Mouse (Mus musculus) forebrain, embryonic 16.5 days (tissue): ENCODE measurements at regions not wholly inside any gene's neighbourhood (a gene's known extent, or its start where the extent isn't known, plus 50 kb on each side); places are given as distances from the start of the nearest gene placed in this dataset.
"Not testable (repeated sequence)": the region's sequence is repeated elsewhere in the genome, so short reads cannot be mapped to it uniquely, and the experiment has no call there.

Source experiments
- ATAC-seq: fragments of 200-750 bp; cut with Nextera tagmentation; 2 replicates; pipeline ENCODE4 v1.8.0; 2017; ENCODE audit warnings: mild to moderate bottlenecking, moderate library complexity
- H3K27ac ChIP-seq: fragments of 300-500 bp; sonication (generic); 2 replicates; pipeline ENCODE4 v1.5.1; 2014; ENCODE audit warnings: low read length, control low read depth
- H3K27me3 ChIP-seq: fragments of 300-500 bp; sonication (generic); replicated peaks from 2 replicates; pipeline ENCODE4 v1.6.1; 2014; ENCODE audit warnings: low read length; ENCODE audit not compliant: control insufficient read depth, insufficient read depth
- H3K36me3 ChIP-seq: fragments of 300-500 bp; sonication (generic); 2 replicates; pipeline ENCODE4 v1.6.1; 2014; ENCODE audit not compliant: control insufficient read depth, insufficient read depth
- H3K4me1 ChIP-seq: fragments of 300-500 bp; sonication (generic); replicated peaks from 2 replicates; pipeline ENCODE4 v1.6.1; 2014; ENCODE audit warnings: low read length; ENCODE audit not compliant: control insufficient read depth, insufficient read depth
- H3K4me2 ChIP-seq: fragments of 300-500 bp; sonication (generic); 2 replicates; pipeline ENCODE4 v1.6.1; 2014; ENCODE audit warnings: mild to moderate bottlenecking, low read length, control low read depth
- H3K4me3 ChIP-seq: fragments of 300-500 bp; sonication (generic); replicated peaks from 2 replicates; pipeline ENCODE4 v1.5.1; 2014; ENCODE audit warnings: mild to moderate bottlenecking, low read length, control low read depth
- H3K9ac ChIP-seq: fragments of 300-500 bp; sonication (generic); replicated peaks from 2 replicates; pipeline ENCODE4 v1.6.1; 2014; ENCODE audit warnings: low read depth, low read length, control low read depth
- H3K9me3 ChIP-seq: fragments of 300-500 bp; sonication (generic); 2 replicates; pipeline ENCODE4 v1.6.1; 2016; ENCODE audit warnings: low read length; ENCODE audit not compliant: control insufficient read depth
- WGBS: fragments of 180-500 bp; shearing (Covaris S2); extraction: QIAGEN DNeasy Blood & Tissue Kit; methylation state at CpG from one replicate; pipeline ENCODE4 v1.1.7; 2014; 5-methylcytosine and 5-hydroxymethylcytosine counted together

DNA sequence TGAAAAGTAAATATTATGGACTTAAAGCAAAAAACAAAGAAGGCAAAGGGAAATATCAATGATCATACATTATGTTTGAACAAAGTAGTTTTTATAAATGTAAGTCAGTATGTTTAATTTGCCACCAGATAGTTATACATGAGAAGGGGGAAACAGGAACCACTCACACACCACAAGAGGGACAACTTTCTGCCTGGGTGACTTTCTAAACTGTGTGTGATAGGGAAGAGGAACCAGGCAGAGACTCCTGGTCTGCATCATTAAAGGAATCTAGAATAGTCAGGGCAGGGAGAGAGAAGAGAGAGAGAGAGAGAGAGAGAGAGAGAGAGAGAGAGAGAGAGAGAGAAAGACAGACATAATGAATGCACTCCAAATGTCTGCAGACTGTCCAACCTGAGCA, 385.6 kb upstream of the Htr2a start:
- Histone ChIP-seq H3K4me1 (peaks cover 4% of the 10 kb centered on the region; the same call in 1 of the 2 replicates), H3K27me3 (no peaks in the 10 kb centered on the region), H3K9ac (no peak overlapping the region), H3K36me3 (no peaks in the 10 kb centered on the region), H3K4me3 (no peak overlapping the region), H3K9me3 (no peaks in the 10 kb centered on the region), H3K4me2 (no peak overlapping the region), H3K27ac (no peak overlapping the region)
- no peak for ATAC-seq

DNA sequence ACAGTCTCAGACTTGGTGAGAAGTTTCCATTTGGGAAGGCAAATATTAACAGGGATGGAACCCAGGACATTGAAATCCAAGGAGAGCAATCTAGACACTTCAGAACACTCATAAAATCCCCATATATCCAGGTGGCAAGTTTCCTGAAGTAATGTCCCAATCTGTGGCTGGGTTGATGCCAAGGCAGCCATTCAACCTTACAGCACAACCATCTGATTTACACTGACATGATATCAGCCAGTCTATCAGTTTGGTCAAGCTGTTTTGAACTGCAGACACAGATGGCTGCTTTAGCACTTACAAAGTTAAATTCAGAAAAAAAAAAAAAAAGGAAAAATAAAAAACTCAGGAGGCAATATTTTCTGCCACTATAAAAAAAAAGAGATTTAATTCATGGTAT, 381.2 kb upstream of the Htr2a start:
- no peak overlapping the region for H3K9ac ChIP-seq
- H3K4me2 ChIP-seq, result no peak overlapping the region
- H3K27me3 ChIP-seq, result no peaks in the 10 kb centered on the region
- no peak overlapping the region for H3K27ac ChIP-seq
- no peaks in the 10 kb centered on the region for H3K4me1 ChIP-seq
- no peaks in the 10 kb centered on the region for H3K9me3 ChIP-seq
- no peak overlapping the region for H3K4me3 ChIP-seq
- ATAC-seq, result peak; percentile 59
- H3K36me3 ChIP-seq, result no peaks in the 10 kb centered on the region

DNA sequence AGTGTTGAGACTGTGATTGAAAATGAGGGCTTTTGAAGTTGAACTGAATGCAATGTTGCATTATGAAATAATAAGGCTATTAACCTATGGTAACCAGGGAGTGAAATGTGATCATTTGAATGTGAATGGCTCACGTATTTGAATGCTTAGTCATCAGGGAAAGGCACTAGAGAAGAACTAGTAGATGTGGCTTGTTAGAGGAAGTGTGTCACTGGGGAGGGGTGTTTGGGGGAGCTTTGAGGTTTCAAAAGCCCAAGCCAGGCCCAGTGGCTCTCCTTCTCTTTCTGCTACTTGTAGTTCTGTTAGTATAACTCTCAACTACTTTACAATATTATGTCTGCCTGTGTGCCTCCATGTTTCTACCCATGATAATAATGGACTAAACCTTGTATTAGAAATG, 373.6 kb upstream of the Htr2a start:
- H3K9ac ChIP-seq, result no peak overlapping the region
- no peaks in the 10 kb centered on the region for H3K27me3 ChIP-seq
- H3K27ac ChIP-seq, result no peak overlapping the region
- no peak overlapping the region for H3K4me2 ChIP-seq
- WGBS, result 35% methylated on average over 1 of the region's 1 CpGs
- H3K9me3 ChIP-seq, result no peaks in the 10 kb centered on the region
- H3K4me3 ChIP-seq, result no peak overlapping the region
- H3K36me3 ChIP-seq, result no peaks in the 10 kb centered on the region
- H3K4me1 ChIP-seq, result no peaks in the 10 kb centered on the region
- no peak for ATAC-seq

DNA sequence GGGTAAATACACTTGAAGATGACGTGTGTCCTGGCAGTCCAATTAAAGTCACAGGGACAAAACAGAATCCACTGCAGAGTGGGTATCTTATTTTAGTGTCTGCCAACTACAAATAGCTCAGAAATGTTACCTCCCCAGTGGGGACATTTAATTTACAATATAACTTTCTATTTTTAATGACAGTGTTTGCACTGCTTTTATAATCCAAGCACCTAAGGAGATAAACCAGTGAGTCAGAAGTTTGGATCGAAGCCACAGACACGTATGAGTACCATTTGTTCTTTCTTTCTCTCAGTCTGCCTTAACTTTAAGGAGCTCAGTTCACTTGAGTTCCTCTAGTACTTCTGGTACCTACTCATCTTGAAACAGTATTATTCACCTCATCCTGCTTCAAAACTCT, 346.1 kb upstream of the Htr2a start:
- H3K9me3 ChIP-seq, result no peaks in the 10 kb centered on the region
- no peaks in the 10 kb centered on the region for H3K27me3 ChIP-seq
- ATAC-seq, result no peak
- no peak overlapping the region for H3K27ac ChIP-seq
- no peak overlapping the region for H3K4me2 ChIP-seq
- 77% methylated on average over 3 of the region's 3 CpGs for WGBS
- no peaks in the 10 kb centered on the region for H3K36me3 ChIP-seq
- H3K9ac ChIP-seq, result no peak overlapping the region
- H3K4me3 ChIP-seq, result no peak overlapping the region
- H3K4me1 ChIP-seq, result no peaks in the 10 kb centered on the region

DNA sequence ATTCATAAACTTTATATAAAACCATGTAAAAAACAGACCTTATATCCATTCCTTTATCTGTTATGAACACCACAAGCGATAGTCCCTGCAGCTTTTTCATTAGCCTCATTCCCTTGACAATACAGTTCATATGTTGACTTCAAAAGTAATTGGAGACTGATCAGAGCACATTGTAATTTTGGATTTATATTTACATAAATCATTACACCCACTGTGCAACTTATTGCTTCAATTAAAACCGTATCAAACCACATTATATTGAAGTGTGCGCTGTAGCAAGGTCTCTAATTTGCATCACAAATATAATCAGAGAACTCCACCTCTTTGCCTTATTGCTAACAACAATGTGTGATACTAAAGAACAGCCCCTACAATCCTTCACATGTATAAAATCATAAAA, 336.2 kb upstream of the Htr2a start:
- no peak overlapping the region for H3K4me3 ChIP-seq
- 56% methylated on average over 3 of the region's 3 CpGs for WGBS
- no peak for ATAC-seq

DNA sequence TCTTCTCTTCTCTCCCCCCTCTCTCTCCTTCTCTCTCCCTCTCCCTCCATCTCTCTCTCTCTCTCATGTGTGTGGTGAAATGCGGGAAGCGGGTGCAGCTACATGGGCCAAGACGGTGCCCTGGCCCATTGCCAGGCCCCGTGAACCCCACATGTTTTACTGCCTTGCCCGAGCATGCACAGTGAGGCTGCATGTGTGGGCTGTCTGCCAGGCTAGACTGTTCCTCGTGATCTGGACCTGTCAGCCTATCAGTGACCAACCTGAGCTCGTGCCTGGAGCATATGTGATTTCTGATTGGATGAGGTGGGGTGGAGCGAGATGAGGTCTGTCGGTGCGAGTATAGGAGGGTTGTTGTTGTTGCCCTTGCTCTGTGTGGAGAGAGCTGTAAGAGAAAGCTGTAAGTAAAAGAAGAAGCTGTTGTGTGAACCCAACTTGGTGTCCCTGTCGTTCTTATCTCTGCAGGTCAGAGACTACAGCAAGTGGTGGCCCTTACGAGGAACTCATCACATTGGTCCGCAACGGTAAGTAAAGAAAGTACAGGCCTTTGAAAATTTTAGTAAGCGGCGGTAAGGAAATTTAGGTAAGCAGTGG, 333.8 kb upstream of the Htr2a start:
- whole genome bisulfite sequencing, result 87% methylated on average over 16 of the region's 16 CpGs
- H3K9ac ChIP-seq, result no peak overlapping the region
- H3K4me1 ChIP-seq, result no peaks in the 10 kb centered on the region
- no peak overlapping the region for H3K4me3 ChIP-seq
- no peak overlapping the region for H3K4me2 ChIP-seq
- H3K36me3 ChIP-seq, result no peaks in the 10 kb centered on the region
- ATAC-seq, result no peak
- no peak overlapping the region for H3K27ac ChIP-seq
- H3K27me3 ChIP-seq, result no peaks in the 10 kb centered on the region
- no peaks in the 10 kb centered on the region for H3K9me3 ChIP-seq

More for the DNA sequence above, 336.2 kb upstream of the Htr2a start:
- Histone ChIP-seq H3K4me2 (no peak overlapping the region), H3K27me3 (no peaks in the 10 kb centered on the region), H3K4me1 (no peaks in the 10 kb centered on the region), H3K27ac (no peak overlapping the region), H3K36me3 (no peaks in the 10 kb centered on the region), H3K9me3 (no peaks in the 10 kb centered on the region), H3K9ac (no peak overlapping the region)

DNA sequence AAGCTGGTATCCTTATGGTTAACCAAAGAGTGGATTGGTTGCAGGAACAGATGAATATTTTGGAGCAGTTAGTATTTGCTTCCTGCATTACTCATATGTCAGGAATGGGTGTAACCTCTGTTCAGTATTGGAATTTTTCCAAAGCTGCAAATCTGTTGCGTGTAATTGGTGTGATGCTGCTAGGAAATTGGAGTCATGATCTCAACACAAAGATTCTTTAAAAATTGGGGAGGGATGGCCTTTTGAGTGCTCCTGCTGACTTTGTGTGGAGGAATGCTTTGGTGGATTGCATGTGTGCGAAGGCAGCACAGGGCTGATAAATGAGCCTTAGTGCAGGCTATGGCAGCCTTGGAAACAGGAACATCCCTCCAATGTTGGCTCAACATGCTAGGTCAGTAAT, 331.2 kb upstream of the Htr2a start:
- H3K4me3 ChIP-seq, H3K9ac ChIP-seq, H3K36me3 ChIP-seq, H3K9me3 ChIP-seq, H3K27ac ChIP-seq, H3K4me1 ChIP-seq, H3K4me2 ChIP-seq, H3K27me3 ChIP-seq, ATAC-seq: not testable (repeated sequence)
- WGBS, result 71% methylated on average over 2 of the region's 2 CpGs

DNA sequence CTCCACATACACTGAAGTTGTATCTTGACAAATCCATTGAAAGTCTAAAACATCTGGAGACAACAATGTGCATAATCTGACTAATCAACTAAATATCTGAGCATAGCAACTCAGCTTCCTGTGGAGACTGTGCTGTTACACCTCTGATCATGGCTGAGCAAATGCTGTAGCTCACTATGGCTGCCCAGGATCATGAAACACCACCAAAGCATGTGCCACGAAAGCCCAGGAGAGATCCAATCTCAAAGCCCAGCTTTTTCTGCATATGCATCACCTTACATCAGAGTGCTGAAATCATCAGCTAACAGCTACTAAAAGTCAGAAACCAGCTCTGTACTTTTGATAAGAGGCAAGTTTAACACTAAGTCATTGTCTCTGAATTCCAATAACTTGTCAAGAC, 313.3 kb upstream of the Htr2a start:
- WGBS, result 81% methylated on average over 1 of the region's 1 CpGs
- Histone ChIP-seq H3K27ac (no peak overlapping the region), H3K9ac (no peak overlapping the region), H3K4me1 (no peaks in the 10 kb centered on the region), H3K36me3 (no peaks in the 10 kb centered on the region), H3K9me3 (no peaks in the 10 kb centered on the region), H3K4me2 (no peak overlapping the region), H3K27me3 (no peaks in the 10 kb centered on the region), H3K4me3 (no peak overlapping the region)
- ATAC-seq, result no peak

DNA sequence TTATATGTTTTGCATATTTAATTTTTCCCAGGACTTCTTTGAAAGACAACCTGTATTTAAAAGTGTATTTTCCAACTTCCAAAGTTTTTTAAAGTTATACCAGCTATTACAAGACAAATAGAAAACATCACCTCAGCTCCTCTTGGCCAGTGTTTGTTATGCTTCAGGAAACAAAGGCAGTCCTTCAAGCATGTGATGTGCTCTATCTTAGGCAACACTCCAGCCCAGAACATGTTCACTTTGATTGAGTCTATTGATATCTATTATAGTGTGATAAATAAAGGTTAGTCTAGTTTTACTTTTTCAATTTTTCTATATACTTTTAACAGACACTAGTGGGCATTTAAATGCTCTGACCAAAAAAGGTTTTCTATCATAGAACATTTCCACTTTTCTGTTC, 289.9 kb upstream of the Htr2a start:
- Histone ChIP-seq H3K4me2 (no peak overlapping the region), H3K27me3 (no peaks in the 10 kb centered on the region), H3K4me1 (no peaks in the 10 kb centered on the region), H3K27ac (no peak overlapping the region), H3K4me3 (no peak overlapping the region), H3K36me3 (no peaks in the 10 kb centered on the region), H3K9ac (no peak overlapping the region), H3K9me3 (no peaks in the 10 kb centered on the region)
- ATAC-seq, result no peak

DNA sequence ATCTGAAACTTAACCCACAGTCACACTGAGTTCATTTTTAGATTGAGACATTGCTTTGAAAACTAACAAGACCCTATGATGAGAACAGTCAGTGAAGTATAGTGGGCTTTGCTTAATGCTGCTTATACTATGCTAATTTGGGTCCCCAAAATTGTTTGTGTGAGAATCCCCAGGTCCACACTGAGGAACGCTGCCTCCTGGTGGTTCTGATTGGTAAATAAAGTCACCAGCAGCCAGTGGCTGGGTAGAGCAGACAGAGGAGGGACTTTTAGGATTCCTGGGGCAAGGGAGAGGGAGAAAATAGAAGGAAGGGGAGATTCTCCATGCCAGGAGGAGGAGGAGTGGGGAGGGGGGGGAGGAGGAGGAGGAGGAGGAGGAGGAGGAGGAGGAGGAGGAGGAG, 288.4 kb upstream of the Htr2a start:
- H3K27me3 ChIP-seq, result no peaks in the 10 kb centered on the region
- no peaks in the 10 kb centered on the region for H3K36me3 ChIP-seq
- H3K4me1 ChIP-seq, result no peaks in the 10 kb centered on the region
- no peak overlapping the region for H3K4me2 ChIP-seq
- no peak overlapping the region for H3K4me3 ChIP-seq
- H3K27ac ChIP-seq, result no peak overlapping the region
- WGBS, result 44% methylated on average over 1 of the region's 1 CpGs
- no peak for ATAC-seq
- no peak overlapping the region for H3K9ac ChIP-seq
- H3K9me3 ChIP-seq, result no peaks in the 10 kb centered on the region
